Mouse (Mus musculus): Measurements from ENCODE around the gene Farp1. TPM values are rescaled to one million over a fixed set of nuclear protein-coding genes. Genes with fewer than 3 reads are reported as not detected.

Farp1 gene
- polyA plus RNA-seq, 1 experiment from 2014 or later: 29.1 TPM

- Histone ChIP-seq H3K4me1 (peaks cover 5% of the 10 kb centered on the region; the same call in 1 of the 2 replicates), H3K36me3 (peaks cover 74% of the 10 kb centered on the region), H3K4me3 (no peak overlapping the region), H3K27me3 (no peaks in the 10 kb centered on the region), H3K9ac (no peak overlapping the region), H3K4me2 (no peak overlapping the region), H3K9me3 (no peaks in the 10 kb centered on the region), H3K27ac (no peak overlapping the region)
- 45% methylated on average over 12 of the region's 12 CpGs for WGBS
- ATAC-seq (ENCODE audit: insufficient number of reproducible peaks, low FRiP score, low TSS enrichment, low read depth): no peak
Observed at GRCm38 (mm10) chr14:121234741-121235307, 199.8 kb downstream of the Farp1 start.

- Histone ChIP-seq H3K9ac (no peak overlapping the region), H3K27ac (no peak overlapping the region), H3K4me2 (no peak overlapping the region), H3K9me3 (no peaks in the 10 kb centered on the region), H3K4me3 (no peak overlapping the region), H3K27me3 (no peaks in the 10 kb centered on the region), H3K36me3 (peaks cover 75% of the 10 kb centered on the region), H3K4me1 (peaks cover 5% of the 10 kb centered on the region; the same call in 1 of the 2 replicates)
- no peak for ATAC-seq (ENCODE audit: insufficient number of reproducible peaks, low FRiP score, low TSS enrichment, low read depth)
- WGBS: 90% methylated on average over 4 of the region's 4 CpGs
Observed at GRCm38 (mm10) chr14:121236736-121237135, 201.7 kb downstream of the Farp1 start.

GRCm38 (mm10) chr14:121238727-121239126 lies 203.7 kb downstream of the Farp1 start:
- 92% methylated on average over 10 of the region's 10 CpGs for WGBS
- H3K4me1 ChIP-seq: peaks cover 5% of the 10 kb centered on the region; the same call in 1 of the 2 replicates
- no peak overlapping the region for H3K4me2 ChIP-seq
- ATAC-seq (ENCODE audit: insufficient number of reproducible peaks, low FRiP score, low TSS enrichment, low read depth): no peak
- peaks cover 79% of the 10 kb centered on the region for H3K36me3 ChIP-seq
- no peaks in the 10 kb centered on the region for H3K9me3 ChIP-seq
- H3K27ac ChIP-seq: no peak overlapping the region
- H3K4me3 ChIP-seq: no peak overlapping the region
- no peak overlapping the region for H3K9ac ChIP-seq
- H3K27me3 ChIP-seq: no peaks in the 10 kb centered on the region

GRCm38 (mm10) chr14:121239386-121239785 lies 204.4 kb downstream of the Farp1 start:
- no peak for ATAC-seq (ENCODE audit: insufficient number of reproducible peaks, low FRiP score, low TSS enrichment, low read depth)
- H3K27ac ChIP-seq: no peak overlapping the region
- no peaks in the 10 kb centered on the region for H3K27me3 ChIP-seq
- H3K4me2 ChIP-seq: no peak overlapping the region
- H3K9ac ChIP-seq: no peak overlapping the region
- peaks cover 79% of the 10 kb centered on the region for H3K36me3 ChIP-seq
- 78% methylated on average over 8 of the region's 8 CpGs for WGBS
- H3K9me3 ChIP-seq: no peaks in the 10 kb centered on the region
- H3K4me1 ChIP-seq: peaks cover 5% of the 10 kb centered on the region; the same call in 1 of the 2 replicates
- no peak overlapping the region for H3K4me3 ChIP-seq

DNA sequence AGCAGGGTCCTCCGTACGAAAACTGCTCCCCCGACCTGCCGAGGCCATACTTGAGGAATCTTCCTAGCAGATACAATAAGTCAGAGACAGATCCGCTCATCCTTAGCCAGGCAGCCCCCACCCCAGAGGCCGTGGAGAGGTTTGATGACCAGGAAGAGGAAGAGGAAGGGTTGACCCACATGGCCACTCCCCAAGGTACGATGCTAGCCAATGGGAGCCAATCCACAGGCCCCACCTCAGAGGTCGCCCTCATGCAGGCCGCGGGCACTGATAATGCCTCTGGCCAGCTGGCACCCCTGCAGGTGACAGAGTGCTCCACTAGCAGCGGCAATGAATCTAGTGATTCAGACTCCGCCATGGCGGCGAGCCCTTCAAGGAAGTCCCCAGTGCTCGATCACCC lies 209.1 kb downstream of the Farp1 start:
- H3K9ac ChIP-seq: no peak overlapping the region
- no peaks in the 10 kb centered on the region for H3K27me3 ChIP-seq
- 91% methylated on average over 15 of the region's 15 CpGs for WGBS
- H3K4me3 ChIP-seq: no peak overlapping the region
- no peak overlapping the region for H3K4me2 ChIP-seq
- no peak overlapping the region for H3K27ac ChIP-seq
- peaks cover 39% of the 10 kb centered on the region for H3K4me1 ChIP-seq
- peaks cover 54% of the 10 kb centered on the region for H3K36me3 ChIP-seq
- no peaks in the 10 kb centered on the region for H3K9me3 ChIP-seq
- ATAC-seq (ENCODE audit: insufficient number of reproducible peaks, low FRiP score, low TSS enrichment, low read depth): no peak

DNA sequence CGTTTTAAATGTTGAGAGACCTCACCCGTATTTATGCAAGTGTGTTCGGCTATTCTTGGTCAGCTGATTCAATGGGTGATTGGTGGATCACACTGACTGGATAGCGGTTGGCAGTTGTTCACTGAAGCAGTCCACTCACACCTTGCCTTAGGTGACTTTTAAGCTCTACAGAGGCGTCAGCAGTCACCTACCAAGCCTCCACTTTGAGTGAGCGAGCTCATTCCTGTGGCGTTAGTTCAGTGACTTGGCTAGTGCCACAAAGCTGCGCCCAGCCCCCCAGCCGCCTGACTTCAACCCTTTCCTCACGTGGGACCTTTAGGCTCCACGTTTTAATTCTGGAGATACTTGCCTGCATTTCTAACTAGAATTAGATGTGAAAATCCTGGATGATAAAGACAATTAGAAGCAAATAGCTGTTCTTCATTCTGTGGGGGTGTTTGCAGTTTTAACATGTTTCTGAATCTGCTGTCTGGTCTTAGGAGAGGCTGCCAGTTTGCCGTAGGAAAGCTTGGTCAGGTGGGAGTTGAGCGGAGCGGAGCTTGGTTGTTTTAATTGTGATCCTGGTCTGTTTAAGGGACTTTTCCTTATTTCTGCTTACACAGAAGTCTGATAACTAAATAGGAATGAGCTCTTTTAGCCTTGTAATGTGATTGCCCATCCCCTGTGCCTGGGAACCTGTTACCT lies 211.2 kb downstream of the Farp1 start:
- Histone ChIP-seq H3K4me2 (no peak overlapping the region), H3K27ac (peak overlapping the region; percentile 91), H3K36me3 (peaks cover 47% of the 10 kb centered on the region), H3K9me3 (no peaks in the 10 kb centered on the region), H3K4me3 (no peak overlapping the region), H3K9ac (no peak overlapping the region), H3K4me1 (peaks cover 44% of the 10 kb centered on the region), H3K27me3 (no peaks in the 10 kb centered on the region)
- no peak for ATAC-seq (ENCODE audit: insufficient number of reproducible peaks, low FRiP score, low TSS enrichment, low read depth)
- 53% methylated on average over 14 of the region's 14 CpGs for WGBS

DNA sequence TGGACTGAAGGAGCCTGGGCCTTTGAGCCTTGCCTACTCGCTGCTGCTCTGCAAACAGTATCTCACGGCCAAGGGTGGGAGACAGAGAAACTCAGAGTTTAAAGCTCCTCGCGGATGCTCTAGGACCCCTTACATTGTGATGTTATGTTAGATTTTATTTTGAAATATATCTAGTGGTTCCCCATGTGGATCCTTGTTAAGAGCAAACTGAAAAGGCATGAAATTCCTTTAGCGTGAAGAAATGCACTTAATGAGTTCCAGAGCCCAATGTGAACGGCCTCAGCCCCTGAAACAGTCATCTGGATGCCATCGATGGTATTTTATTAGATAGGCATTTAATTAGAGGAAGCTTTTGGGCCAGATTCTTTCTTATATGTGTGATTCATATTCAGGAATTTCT lies 212.3 kb downstream of the Farp1 start:
- peaks cover 44% of the 10 kb centered on the region for H3K4me1 ChIP-seq

DNA sequence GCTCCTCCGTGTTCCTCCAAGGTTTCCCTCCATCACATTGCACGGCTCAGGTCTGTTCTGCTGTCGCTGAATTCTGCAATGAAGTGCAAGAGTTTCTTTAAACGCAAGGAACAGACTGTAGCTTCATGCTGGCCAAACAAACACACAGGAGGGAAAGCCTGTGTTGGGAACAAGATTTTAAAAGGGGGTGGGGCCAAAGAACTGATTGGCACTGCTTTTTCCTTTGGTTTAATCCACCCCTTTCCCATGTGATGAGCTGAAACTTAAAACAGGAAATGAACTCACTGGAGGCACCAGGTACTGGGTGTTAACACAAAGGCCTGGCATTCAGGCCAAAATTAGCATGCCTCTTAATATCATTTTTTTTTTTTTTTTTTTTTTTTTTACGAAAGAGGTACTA lies 213.3 kb downstream of the Farp1 start:
- H3K36me3 ChIP-seq: peaks cover 28% of the 10 kb centered on the region
- 50% methylated on average over 5 of the region's 5 CpGs for whole genome bisulfite sequencing
- H3K4me1 ChIP-seq: peaks cover 44% of the 10 kb centered on the region
- H3K27me3 ChIP-seq: no peaks in the 10 kb centered on the region
- peak overlapping the region; percentile 91 for H3K27ac ChIP-seq
- no peak overlapping the region for H3K4me3 ChIP-seq
- ATAC-seq (ENCODE audit: insufficient number of reproducible peaks, low FRiP score, low TSS enrichment, low read depth): no peak
- no peaks in the 10 kb centered on the region for H3K9me3 ChIP-seq
- H3K4me2 ChIP-seq: no peak overlapping the region
- H3K9ac ChIP-seq: no peak overlapping the region

More for the DNA sequence above, 212.3 kb downstream of the Farp1 start:
- peak overlapping the region; percentile 91 for H3K27ac ChIP-seq
- no peaks in the 10 kb centered on the region for H3K27me3 ChIP-seq
- H3K9ac ChIP-seq: no peak overlapping the region
- H3K36me3 ChIP-seq: peaks cover 39% of the 10 kb centered on the region
- WGBS: 18% methylated on average over 7 of the region's 7 CpGs
- no peak overlapping the region for H3K4me2 ChIP-seq
- ATAC-seq (ENCODE audit: insufficient number of reproducible peaks, low FRiP score, low TSS enrichment, low read depth): peak; percentile 80
- no peak overlapping the region for H3K4me3 ChIP-seq
- H3K9me3 ChIP-seq: no peaks in the 10 kb centered on the region

DNA sequence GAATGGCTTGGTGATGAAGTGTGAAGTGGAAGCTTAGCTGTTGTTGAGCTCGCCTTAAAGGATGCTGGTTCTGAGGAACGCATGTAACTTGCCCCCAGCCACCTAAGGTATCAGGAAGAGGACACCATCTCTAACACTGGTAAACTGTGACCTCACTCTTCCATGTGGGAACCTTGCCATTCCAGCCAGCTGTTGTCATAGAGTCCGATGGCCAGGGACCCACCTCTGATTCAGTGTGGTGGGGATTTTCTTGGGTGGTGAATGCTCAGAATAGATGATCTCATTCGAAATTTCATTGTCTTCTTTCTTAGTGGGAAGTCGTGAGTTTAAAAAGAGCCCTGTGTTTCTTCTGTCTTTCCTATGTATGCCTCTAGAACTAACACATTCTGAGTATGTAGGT lies 216.1 kb downstream of the Farp1 start:
- Histone ChIP-seq H3K4me2 (no peak overlapping the region), H3K27ac (no peak overlapping the region), H3K4me3 (no peak overlapping the region), H3K9ac (no peak overlapping the region), H3K27me3 (no peaks in the 10 kb centered on the region), H3K36me3 (peaks cover 26% of the 10 kb centered on the region), H3K9me3 (no peaks in the 10 kb centered on the region), H3K4me1 (peaks cover 30% of the 10 kb centered on the region)
- 81% methylated on average over 5 of the region's 5 CpGs for WGBS
- no peak for ATAC-seq (ENCODE audit: insufficient number of reproducible peaks, low FRiP score, low TSS enrichment, low read depth)

DNA sequence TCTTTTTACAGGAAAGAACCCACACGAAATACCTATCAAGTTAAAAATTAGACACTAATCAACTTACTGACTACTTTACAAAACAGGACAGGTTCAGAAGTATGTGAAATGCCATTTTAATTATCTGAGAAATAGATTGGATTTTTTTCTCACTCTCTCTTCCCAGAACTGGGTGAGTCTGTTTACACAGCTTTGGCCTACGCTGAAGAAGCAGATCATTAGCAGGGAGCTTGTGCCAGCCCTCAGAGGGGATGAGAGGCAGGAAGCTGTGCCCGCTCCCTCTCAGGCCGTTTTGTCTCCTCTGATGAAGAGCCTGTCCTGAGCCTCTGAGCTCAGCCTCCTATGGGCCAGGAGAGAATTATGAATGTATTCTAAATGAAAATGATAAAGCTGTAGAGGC lies 216.7 kb downstream of the Farp1 start:
- Histone ChIP-seq H3K27me3 (no peaks in the 10 kb centered on the region), H3K36me3 (peaks cover 30% of the 10 kb centered on the region)
- WGBS: 72% methylated on average over 4 of the region's 4 CpGs

DNA sequence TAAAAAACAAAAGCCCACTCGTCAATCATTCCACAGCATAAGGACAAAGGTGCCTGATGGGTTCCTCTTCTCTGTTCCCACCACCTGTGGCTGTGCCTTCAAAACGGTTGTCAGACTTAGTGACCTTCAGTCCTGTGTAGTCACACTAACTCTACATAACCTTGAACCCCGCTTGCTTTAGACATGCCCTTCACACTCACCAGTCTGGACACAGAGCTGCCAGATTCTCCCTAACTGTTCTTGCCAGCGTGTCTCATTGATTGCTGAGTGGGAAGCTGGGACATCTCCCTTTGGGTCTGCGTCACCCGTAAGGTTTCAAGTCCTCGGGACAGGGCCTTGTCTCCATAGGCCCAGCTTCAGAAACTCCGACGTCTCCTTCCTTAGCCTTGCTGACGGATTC lies 217.5 kb downstream of the Farp1 start:
- Histone ChIP-seq H3K27ac (no peak overlapping the region), H3K4me2 (no peak overlapping the region), H3K36me3 (peaks cover 38% of the 10 kb centered on the region), H3K27me3 (no peaks in the 10 kb centered on the region), H3K4me1 (peaks cover 18% of the 10 kb centered on the region), H3K9me3 (no peaks in the 10 kb centered on the region), H3K4me3 (no peak overlapping the region), H3K9ac (no peak overlapping the region)
- ATAC-seq (ENCODE audit: insufficient number of reproducible peaks, low FRiP score, low TSS enrichment, low read depth): no peak
- 93% methylated on average over 10 of the region's 10 CpGs for WGBS

More for the DNA sequence above, 216.7 kb downstream of the Farp1 start:
- no peak overlapping the region for H3K4me2 ChIP-seq
- H3K9me3 ChIP-seq: no peaks in the 10 kb centered on the region
- H3K4me1 ChIP-seq: peaks cover 24% of the 10 kb centered on the region
- no peak overlapping the region for H3K27ac ChIP-seq
- no peak overlapping the region for H3K4me3 ChIP-seq
- no peak overlapping the region for H3K9ac ChIP-seq
- ATAC-seq (ENCODE audit: insufficient number of reproducible peaks, low FRiP score, low TSS enrichment, low read depth): no peak

DNA sequence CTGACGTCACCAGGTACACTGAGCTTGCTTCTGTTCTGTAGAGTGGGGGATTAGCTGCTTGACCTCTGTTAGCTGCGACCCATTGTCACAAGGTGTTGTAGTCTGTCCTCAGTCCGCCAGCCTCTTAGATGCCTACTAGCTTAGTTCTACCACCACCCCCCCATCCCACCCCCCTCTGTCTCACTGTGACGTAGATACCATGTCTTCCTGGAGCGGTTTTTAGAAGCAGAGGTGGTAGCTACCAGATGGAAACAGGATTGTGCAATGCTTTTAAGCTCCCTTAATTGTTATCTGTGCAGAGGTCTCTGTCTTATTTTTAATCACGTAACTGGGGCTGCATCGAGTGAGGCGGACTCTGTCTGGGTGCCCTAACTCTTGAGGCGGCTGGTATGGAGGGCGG lies 219.9 kb downstream of the Farp1 start:
- Histone ChIP-seq H3K4me2 (no peak overlapping the region), H3K27ac (no peak overlapping the region), H3K9ac (no peak overlapping the region), H3K4me3 (no peak overlapping the region), H3K27me3 (no peaks in the 10 kb centered on the region), H3K9me3 (no peaks in the 10 kb centered on the region), H3K4me1 (no peaks in the 10 kb centered on the region), H3K36me3 (peaks cover 41% of the 10 kb centered on the region)
- WGBS: 86% methylated on average over 10 of the region's 10 CpGs
- no peak for ATAC-seq (ENCODE audit: insufficient number of reproducible peaks, low FRiP score, low TSS enrichment, low read depth)
